Mouse (Mus musculus) liver, embryonic 11.5 days (tissue): ENCODE results near the gene Tpte. TPM values are rescaled to one million over a fixed set of nuclear protein-coding genes. Genes with fewer than 3 reads are reported as not detected.
A peak's percentile ranks its signal among the peaks of the same experiment; 100 is the strongest.
"Not testable (repeated sequence)": the region's sequence is repeated elsewhere in the genome, so short reads cannot be mapped to it uniquely, and the experiment has no call there.

ENCODE experiments used
- ATAC-seq: fragments of 200-750 bp; cut with Nextera tagmentation; replicated peaks from 2 replicates; pipeline ENCODE4 v1.8.0; 2017; ENCODE audit warnings: moderate number of reproducible peaks, mild to moderate bottlenecking, moderate TSS enrichment, moderate library complexity; ENCODE audit not compliant: low FRiP score
- DNase-seq: peaks from one replicate; pipeline ENCODE4 v3.0.0-alpha.2; 2017; ENCODE audit warnings: low spot score
- H3K27ac ChIP-seq: fragments of 300-500 bp; sonication (generic); 2 replicates; pipeline ENCODE4 v1.5.1; 2014; ENCODE audit warnings: mild to moderate bottlenecking, low read depth, low read length, control low read depth
- H3K27me3 ChIP-seq: fragments of 300-500 bp; sonication (generic); replicated peaks from 2 replicates; pipeline ENCODE4 v1.6.1; 2014; ENCODE audit warnings: low read length, mixed read lengths; ENCODE audit not compliant: control insufficient read depth, insufficient read depth
- H3K36me3 ChIP-seq: fragments of 300-500 bp; sonication (generic); 2 replicates; pipeline ENCODE4 v1.6.1; 2014; ENCODE audit warnings: mild to moderate bottlenecking, low read length, moderate library complexity, mixed read lengths; ENCODE audit not compliant: control insufficient read depth, insufficient read depth
- H3K4me1 ChIP-seq: fragments of 300-500 bp; sonication (generic); replicated peaks from 2 replicates; pipeline ENCODE4 v1.6.1; 2014; ENCODE audit warnings: low read length, mixed read lengths; ENCODE audit not compliant: control insufficient read depth, insufficient read depth
- H3K4me2 ChIP-seq: fragments of 300-500 bp; sonication (generic); 2 replicates; pipeline ENCODE4 v1.6.1; 2014; ENCODE audit warnings: mild to moderate bottlenecking, control low read depth, moderate library complexity
- H3K4me3 ChIP-seq: fragments of 300-500 bp; sonication (generic); 2 replicates; pipeline ENCODE4 v1.5.1; 2014; ENCODE audit warnings: low read depth, low read length, control low read depth
- H3K9ac ChIP-seq: fragments of 300-500 bp; sonication (generic); 2 replicates; pipeline ENCODE4 v1.6.1; 2014; ENCODE audit warnings: low read depth, low read length, control low read depth
- H3K9me3 ChIP-seq: fragments of 300-500 bp; sonication (generic); 2 replicates; pipeline ENCODE4 v1.6.1; 2016; ENCODE audit warnings: low read length, inconsistent platforms, mixed read lengths; ENCODE audit not compliant: control insufficient read depth
- WGBS: fragments of 180-500 bp; shearing (Covaris S2); extraction: QIAGEN DNeasy Blood & Tissue Kit; methylation state at CpG from one replicate; pipeline ENCODE4 v1.1.7; 2014; 5-methylcytosine and 5-hydroxymethylcytosine counted together
- polyA plus RNA-seq: library from polyadenylated mRNA; unstranded; fragments of >200 nt; fragmentation: Nextera tagmentation; extraction: Ambion mirVana; gene quantifications from 2 replicates; pipeline ENCODE4 v1.2.1, GENCODE M21; 2014

Gene Tpte
- polyA plus RNA-seq, 1 experiment from 2014 or later: not detected

DNA sequence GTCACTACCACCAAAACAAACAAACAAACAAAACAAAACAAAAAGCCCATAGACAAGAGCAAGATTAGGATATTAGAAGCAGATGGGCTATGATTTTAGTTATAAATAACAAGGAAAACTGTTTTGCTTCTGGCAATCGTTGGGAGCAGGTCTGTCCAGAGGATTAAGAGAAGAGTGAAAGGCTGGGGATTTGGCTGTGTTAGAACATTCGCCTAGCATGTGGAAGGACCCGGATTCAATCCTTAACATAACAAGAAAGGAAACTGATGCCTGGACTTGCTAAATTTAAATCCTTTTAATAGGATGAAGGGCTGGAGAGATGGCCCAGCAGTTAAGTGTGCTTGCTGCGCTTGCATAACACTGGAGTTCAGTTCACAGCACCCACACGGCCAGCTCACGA lies 18.9 kb upstream of the Tpte start:
- H3K27me3 ChIP-seq: no peaks in the 10 kb centered on the region
- ATAC-seq (no peak), DNase-seq (no peak)
- H3K27ac ChIP-seq: no peak overlapping the region
- H3K36me3 ChIP-seq: no peaks in the 10 kb centered on the region
- H3K4me1 ChIP-seq: no peaks in the 10 kb centered on the region
- no peaks in the 10 kb centered on the region for H3K9me3 ChIP-seq
- 81% methylated on average over 6 of the region's 6 CpGs for WGBS
- no peak overlapping the region for H3K4me3 ChIP-seq
- no peak overlapping the region for H3K4me2 ChIP-seq
- H3K9ac ChIP-seq: no peak overlapping the region

- Histone ChIP-seq H3K4me3 (no peak overlapping the region), H3K9me3 (no peaks in the 10 kb centered on the region), H3K27ac (no peak overlapping the region), H3K9ac (no peak overlapping the region), H3K4me2 (no peak overlapping the region), H3K36me3 (no peaks in the 10 kb centered on the region), H3K27me3 (no peaks in the 10 kb centered on the region), H3K4me1 (no peaks in the 10 kb centered on the region)
- 81% methylated on average over 6 of the region's 6 CpGs for WGBS
- ATAC-seq: no peak
- DNase-seq: no peak
Observed at GRCm38 (mm10) chr8:22264787-22265186, 18.5 kb upstream of the Tpte start.

DNA sequence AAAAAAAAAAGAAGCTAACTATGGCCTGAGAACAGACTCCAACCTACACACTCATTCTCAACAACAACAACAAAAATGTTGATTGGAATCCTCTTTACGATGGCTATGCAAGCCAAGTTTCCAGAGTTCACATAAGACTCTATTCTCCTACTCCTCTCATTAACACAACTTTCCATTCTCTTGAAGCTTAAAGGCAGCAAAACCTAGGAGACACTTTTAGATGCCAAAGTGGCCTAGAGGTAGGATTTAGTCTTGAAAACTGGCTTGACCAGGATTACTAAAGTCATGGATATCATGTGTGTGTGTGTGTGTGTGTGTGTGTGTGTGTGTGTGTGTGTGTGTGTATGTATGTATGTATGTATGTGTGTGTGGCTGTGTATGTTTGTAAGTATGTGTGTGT lies 18.0 kb upstream of the Tpte start:
- no peaks in the 10 kb centered on the region for H3K9me3 ChIP-seq
- no peaks in the 10 kb centered on the region for H3K4me1 ChIP-seq
- ATAC-seq (no peak), DNase-seq (no peak)
- no peak overlapping the region for H3K4me2 ChIP-seq
- no peak overlapping the region for H3K9ac ChIP-seq
- no peaks in the 10 kb centered on the region for H3K36me3 ChIP-seq
- H3K4me3 ChIP-seq: no peak overlapping the region
- H3K27ac ChIP-seq: no peak overlapping the region
- WGBS: 92% methylated on average over 1 of the region's 1 CpGs
- H3K27me3 ChIP-seq: no peaks in the 10 kb centered on the region

DNA sequence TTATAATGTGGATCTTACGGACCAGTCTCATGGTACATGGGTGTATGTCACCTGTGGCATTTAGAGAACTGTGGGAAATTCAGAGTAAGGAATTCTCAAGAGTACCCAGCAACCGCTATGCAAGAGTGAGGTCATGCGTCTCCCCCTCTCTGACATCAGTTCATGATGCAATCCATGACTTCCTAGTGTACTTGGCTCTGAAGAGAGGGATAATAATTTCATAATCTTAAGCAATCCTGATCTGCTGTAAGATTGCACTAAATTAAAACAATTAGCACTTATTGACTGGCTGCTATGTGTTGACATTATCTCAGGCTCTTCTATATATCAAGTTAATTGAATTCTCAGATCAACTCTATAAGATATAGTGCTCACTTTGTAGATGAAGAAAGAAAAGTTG lies 16.4 kb upstream of the Tpte start:
- ATAC-seq (no peak), DNase-seq (no peak)
- Histone ChIP-seq H3K36me3 (no peaks in the 10 kb centered on the region), H3K4me1 (no peaks in the 10 kb centered on the region), H3K4me2 (no peak overlapping the region), H3K27me3 (no peaks in the 10 kb centered on the region), H3K27ac (no peak overlapping the region), H3K9ac (no peak overlapping the region), H3K9me3 (no peaks in the 10 kb centered on the region), H3K4me3 (no peak overlapping the region)
- WGBS: 86% methylated on average over 3 of the region's 3 CpGs

DNA sequence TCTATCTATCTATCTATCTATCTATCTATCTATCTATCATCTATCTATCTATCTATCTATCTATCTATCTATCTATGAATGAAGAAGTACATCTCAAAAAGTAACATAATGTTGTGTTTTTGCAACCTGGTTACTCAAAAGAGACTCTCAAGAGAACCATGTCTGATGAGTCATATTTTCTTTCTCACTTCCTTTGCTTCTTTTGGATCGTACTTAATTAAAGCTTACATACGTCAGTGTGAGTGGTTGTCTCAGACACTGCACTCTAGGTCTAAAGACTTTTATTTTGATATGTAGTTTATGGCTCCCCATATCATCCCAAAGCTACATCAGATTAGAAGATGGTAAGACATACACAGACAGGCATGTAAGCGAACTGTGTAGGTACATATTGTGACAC lies 10.1 kb upstream of the Tpte start:
- no peaks in the 10 kb centered on the region for H3K36me3 ChIP-seq

GRCm38 (mm10) chr8:22274641-22275040 lies 8.6 kb upstream of the Tpte start:
- no peak overlapping the region for H3K4me3 ChIP-seq
- no peaks in the 10 kb centered on the region for H3K9me3 ChIP-seq
- no peak overlapping the region for H3K4me2 ChIP-seq
- H3K9ac ChIP-seq: no peak overlapping the region
- H3K36me3 ChIP-seq: no peaks in the 10 kb centered on the region
- no peaks in the 10 kb centered on the region for H3K27me3 ChIP-seq
- 75% methylated on average over 10 of the region's 10 CpGs for WGBS
- no peak overlapping the region for H3K27ac ChIP-seq
- H3K4me1 ChIP-seq: no peaks in the 10 kb centered on the region
- DNase-seq (no peak), ATAC-seq (no peak)

More for the DNA sequence above, 10.1 kb upstream of the Tpte start:
- ATAC-seq: no peak
- H3K4me2 ChIP-seq: no peak overlapping the region
- 83% methylated on average over 3 of the region's 3 CpGs for WGBS
- H3K9ac ChIP-seq: no peak overlapping the region
- H3K27ac ChIP-seq: no peak overlapping the region
- no peak for DNase-seq
- H3K4me3 ChIP-seq: no peak overlapping the region
- H3K9me3 ChIP-seq: no peaks in the 10 kb centered on the region
- no peaks in the 10 kb centered on the region for H3K27me3 ChIP-seq
- no peaks in the 10 kb centered on the region for H3K4me1 ChIP-seq

GRCm38 (mm10) chr8:22302326-22302725 lies 19.1 kb downstream of the Tpte start:
- ATAC-seq (no peak), DNase-seq (no peak)
- no peak overlapping the region for H3K4me2 ChIP-seq
- 78% methylated on average over 2 of the region's 2 CpGs for WGBS
- H3K4me3 ChIP-seq: no peak overlapping the region
- H3K9ac ChIP-seq: no peak overlapping the region
- no peaks in the 10 kb centered on the region for H3K36me3 ChIP-seq
- H3K27me3 ChIP-seq: no peaks in the 10 kb centered on the region
- no peaks in the 10 kb centered on the region for H3K4me1 ChIP-seq
- no peak overlapping the region for H3K27ac ChIP-seq
- H3K9me3 ChIP-seq: no peaks in the 10 kb centered on the region

- H3K27me3 ChIP-seq: no peaks in the 10 kb centered on the region
- no peaks in the 10 kb centered on the region for H3K4me1 ChIP-seq
- no peak overlapping the region for H3K4me3 ChIP-seq
- no peak overlapping the region for H3K27ac ChIP-seq
- H3K9me3 ChIP-seq: no peaks in the 10 kb centered on the region
- 30% methylated on average over 7 of the region's 7 CpGs for WGBS
- H3K9ac ChIP-seq: no peak overlapping the region
- no peak for DNase-seq
- ATAC-seq: no peak
- peak overlapping the region; percentile 45 for H3K4me2 ChIP-seq
- H3K36me3 ChIP-seq: no peaks in the 10 kb centered on the region
Observed at GRCm38 (mm10) chr8:22302896-22303306, 19.7 kb downstream of the Tpte start.

- not testable (repeated sequence) for H3K27ac ChIP-seq, H3K36me3 ChIP-seq, H3K9ac ChIP-seq, ATAC-seq, H3K9me3 ChIP-seq, H3K4me1 ChIP-seq, H3K4me2 ChIP-seq, H3K4me3 ChIP-seq, DNase-seq, H3K27me3 ChIP-seq
- 75% methylated on average over 8 of the region's 9 CpGs for WGBS
Observed at GRCm38 (mm10) chr8:22304045-22304444, 20.8 kb downstream of the Tpte start.
